Mouse (Mus musculus) embryonic fibroblast, embryonic 13.5 days (primary cell): ENCODE measurements around the gene Fkbp8.

Experiments used
- CTCF ChIP-seq: IDR thresholded peaks from 2 replicates; pipeline ENCODE4 v1.5.1; 2011; ENCODE audit warnings: mild to moderate bottlenecking, control low read depth, low read length, moderate library complexity, borderline replicate concordance; ENCODE audit not compliant: insufficient read depth
- POLR2A ChIP-seq: IDR thresholded peaks from 2 replicates; pipeline ENCODE4 v1.6.1; 2011; ENCODE audit warnings: low read depth, mild to moderate bottlenecking, control low read depth, low read length, moderate library complexity

DNA sequence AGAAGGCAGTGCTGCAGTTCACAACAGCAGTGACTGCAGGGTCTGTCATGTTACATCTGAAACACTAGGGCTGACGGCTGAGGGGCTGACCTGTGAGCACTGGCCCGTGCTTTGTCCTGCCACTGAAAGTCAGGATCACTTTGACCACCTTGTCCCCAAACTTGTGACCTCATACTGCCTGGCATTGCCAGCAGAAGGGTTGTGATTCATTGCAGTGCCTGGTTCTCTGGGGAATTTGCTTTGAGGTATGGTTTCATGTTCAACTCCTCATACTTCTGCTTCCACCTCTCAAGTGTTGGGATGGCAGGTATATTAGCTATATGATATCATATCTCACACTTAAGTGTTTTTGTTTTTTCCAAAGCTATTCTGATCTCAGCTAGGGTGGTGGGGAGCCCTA, 8.2 kb downstream of the Fkbp8 start:
- TF ChIP-seq CTCF (no peak), POLR2A (no peak)
